Mouse (Mus musculus): ENCODE data around the gene Gli2.

- no peak for TF ChIP-seq POLR2A (IDR thresholded peaks at IDR 0.05; ENCODE audit: low read depth, low read length)
- TF ChIP-seq CTCF (IDR thresholded peaks at IDR 0.05; ENCODE audit: borderline replicate concordance, insufficient read depth, low read length): no peak
Measured at GRCm38 (mm10) chr1:118922189-118922588, 131.2 kb downstream of the Gli2 start.
